Mouse (Mus musculus) ES-Bruce4 (cell line): ENCODE results near the gene Ndufs2. TPM values are rescaled to one million over a fixed set of nuclear protein-coding genes. Genes with fewer than 3 reads are reported as not detected.

Experiments used
- H3K27ac ChIP-seq: 2 replicates; pipeline ENCODE4 v1.5.1; 2012; ENCODE audit warnings: low read length, inconsistent platforms; ENCODE audit not compliant: insufficient read depth
- H3K27me3 ChIP-seq: 2 replicates; pipeline ENCODE4 v1.6.1; 2012; ENCODE audit warnings: mild to moderate bottlenecking, low read length, inconsistent platforms; ENCODE audit not compliant: control insufficient read depth, poor library complexity, insufficient read depth, severe bottlenecking
- H3K36me3 ChIP-seq: 2 replicates; pipeline ENCODE4 v1.6.1; 2012; ENCODE audit warnings: inconsistent platforms, mild to moderate bottlenecking, low read length, moderate library complexity; ENCODE audit not compliant: control insufficient read depth, poor library complexity, insufficient read depth, severe bottlenecking
- H3K4me1 ChIP-seq: one replicate; pipeline ENCODE4 v1.8.1; 2011; ENCODE audit warnings: low read length; ENCODE audit not compliant: control insufficient read depth, insufficient read depth
- H3K4me3 ChIP-seq: 2 replicates; pipeline ENCODE4 v1.5.1; 2011; ENCODE audit warnings: low read depth, mild to moderate bottlenecking, low read length
- H3K9ac ChIP-seq: 2 replicates; pipeline ENCODE4 v1.6.1; 2012; ENCODE audit warnings: low read depth, mild to moderate bottlenecking, inconsistent platforms; ENCODE audit not compliant: poor library complexity, severe bottlenecking
- H3K9me3 ChIP-seq: replicated peaks from 2 replicates; pipeline ENCODE4 v1.6.1; 2012; ENCODE audit warnings: mild to moderate bottlenecking, low read length, inconsistent platforms; ENCODE audit not compliant: control insufficient read depth, poor library complexity, insufficient read depth, severe bottlenecking
- CTCF ChIP-seq: IDR thresholded peaks from one replicate; pipeline ENCODE4 v1.8.1; 2011; ENCODE audit warnings: low read depth, low read length
- EP300 ChIP-seq: IDR thresholded peaks from 2 replicates; pipeline ENCODE4 v1.6.1; 2011; ENCODE audit warnings: low read depth, low read length; ENCODE audit not compliant: insufficient read depth
- POLR2A ChIP-seq: IDR thresholded peaks from one replicate; pipeline ENCODE4 v1.8.1; 2011; ENCODE audit warnings: low read length; ENCODE audit not compliant: insufficient read depth
- polyA plus RNA-seq: library from polyadenylated mRNA; stranded (reverse); fragments of >200 nt; gene quantifications from 2 replicates; pipeline ENCODE4 v1.2.4, GENCODE M21; 2011; ENCODE audit warnings: low read depth; ENCODE audit not compliant: missing spikeins, insufficient read depth, insufficient read length

Gene Ndufs2
- polyA plus RNA-seq, 1 experiment: 163 TPM

DNA sequence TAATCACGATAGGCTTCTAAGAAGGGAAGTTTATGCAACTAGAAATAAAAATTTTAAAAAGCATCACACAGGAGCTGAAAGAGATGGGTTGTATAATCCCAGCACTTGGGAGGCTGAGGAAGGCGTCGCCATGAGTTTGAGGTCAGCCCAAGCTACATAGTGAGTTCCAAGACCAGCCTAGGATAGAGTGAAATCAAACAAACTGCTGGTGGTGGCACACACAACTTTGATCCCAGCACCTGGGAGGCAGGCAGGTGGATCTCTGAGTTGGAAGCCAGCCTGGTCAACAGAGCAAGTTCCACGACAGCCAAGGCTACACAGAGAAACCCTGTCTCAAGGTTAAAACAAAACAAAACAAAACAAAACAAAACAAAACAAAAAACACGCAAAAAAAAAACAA lies 18.8 kb downstream of the Ndufs2 start:
- H3K27ac ChIP-seq: no peak overlapping the region
- TF ChIP-seq EP300 (no peak), POLR2A (no peak), CTCF (no peak)

GRCm38 (mm10) chr1:171231844-171232243 lies 19.3 kb downstream of the Ndufs2 start:
- H3K4me1 ChIP-seq: peaks cover 4% of the 10 kb centered on the region
- no peak overlapping the region for H3K27ac ChIP-seq
- peaks cover 20% of the 10 kb centered on the region for H3K36me3 ChIP-seq
- H3K4me3 ChIP-seq: no peak overlapping the region
- TF ChIP-seq EP300: no peak
- TF ChIP-seq POLR2A: no peak
- no peak for TF ChIP-seq CTCF
- H3K9ac ChIP-seq: no peak overlapping the region
- no peaks in the 10 kb centered on the region for H3K9me3 ChIP-seq
- H3K27me3 ChIP-seq: no peaks in the 10 kb centered on the region

More for the DNA sequence above, 18.8 kb downstream of the Ndufs2 start:
- H3K36me3 ChIP-seq: peaks cover 24% of the 10 kb centered on the region
- no peak overlapping the region for H3K4me3 ChIP-seq
- H3K4me1 ChIP-seq: peaks cover 4% of the 10 kb centered on the region
- H3K9me3 ChIP-seq: no peaks in the 10 kb centered on the region
- H3K9ac ChIP-seq: no peak overlapping the region
- H3K27me3 ChIP-seq: no peaks in the 10 kb centered on the region

DNA sequence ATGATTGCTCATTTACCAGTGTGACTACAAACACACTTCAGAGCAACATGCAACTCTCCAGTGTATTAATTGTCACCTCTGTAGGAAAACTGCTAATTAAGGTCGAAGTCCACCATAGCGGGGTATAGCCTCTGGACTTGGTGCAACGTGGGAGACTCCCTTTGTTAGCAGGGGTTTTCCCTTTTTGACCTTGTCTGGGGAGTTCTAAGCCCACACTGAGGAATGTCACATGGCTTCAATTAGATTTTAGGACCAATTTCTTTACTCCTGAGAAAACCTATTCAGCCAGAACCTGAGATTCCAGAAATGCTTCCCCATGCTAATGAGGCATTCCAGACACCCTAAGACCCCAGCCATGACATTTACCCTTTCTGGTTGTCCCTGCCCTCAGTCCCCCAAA lies 21.0 kb downstream of the Ndufs2 start:
- TF ChIP-seq POLR2A (no peak), CTCF (no peak), EP300 (no peak)
- Histone ChIP-seq H3K9ac (no peak overlapping the region), H3K4me3 (no peak overlapping the region), H3K4me1 (peaks cover 5% of the 10 kb centered on the region), H3K27ac (no peak overlapping the region), H3K9me3 (no peaks in the 10 kb centered on the region), H3K27me3 (no peaks in the 10 kb centered on the region), H3K36me3 (peaks cover 7% of the 10 kb centered on the region)

DNA sequence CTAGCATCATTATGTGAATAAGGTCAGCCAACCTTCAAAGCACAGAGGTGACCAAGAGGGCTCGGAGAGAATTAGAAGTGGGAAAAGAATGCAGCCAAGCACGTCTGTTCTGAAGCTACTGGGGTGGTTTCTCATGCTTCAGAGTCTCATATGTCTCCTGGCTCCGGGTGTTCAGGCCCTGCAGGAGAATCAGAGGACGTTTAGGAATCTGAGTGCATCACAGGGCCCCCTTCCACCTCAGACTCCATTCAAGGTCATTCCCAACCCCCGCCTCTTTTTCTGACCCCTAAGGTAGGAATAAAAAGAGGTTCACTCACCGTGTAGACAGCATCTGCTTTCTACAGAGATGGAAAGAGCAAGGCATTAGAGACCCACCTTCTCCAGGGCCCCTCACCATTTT lies 21.4 kb downstream of the Ndufs2 start:
- no peak overlapping the region for H3K27ac ChIP-seq
- H3K9ac ChIP-seq: no peak overlapping the region
- no peaks in the 10 kb centered on the region for H3K27me3 ChIP-seq
- no peak for TF ChIP-seq EP300
- TF ChIP-seq POLR2A: no peak
- no peak for TF ChIP-seq CTCF
- no peak overlapping the region for H3K4me3 ChIP-seq
- peaks cover 2% of the 10 kb centered on the region; the same call in 1 of the 2 replicates for H3K36me3 ChIP-seq
- H3K4me1 ChIP-seq: peaks cover 7% of the 10 kb centered on the region
- no peaks in the 10 kb centered on the region for H3K9me3 ChIP-seq

- Histone ChIP-seq H3K36me3 (no peaks in the 10 kb centered on the region), H3K27me3 (no peaks in the 10 kb centered on the region), H3K4me1 (peaks cover 7% of the 10 kb centered on the region), H3K27ac (no peak overlapping the region), H3K9ac (no peak overlapping the region), H3K9me3 (no peaks in the 10 kb centered on the region), H3K4me3 (no peak overlapping the region)
- TF ChIP-seq POLR2A (no peak), EP300 (no peak), CTCF (no peak)
Observed at GRCm38 (mm10) chr1:171227879-171228278, 23.3 kb downstream of the Ndufs2 start.

DNA sequence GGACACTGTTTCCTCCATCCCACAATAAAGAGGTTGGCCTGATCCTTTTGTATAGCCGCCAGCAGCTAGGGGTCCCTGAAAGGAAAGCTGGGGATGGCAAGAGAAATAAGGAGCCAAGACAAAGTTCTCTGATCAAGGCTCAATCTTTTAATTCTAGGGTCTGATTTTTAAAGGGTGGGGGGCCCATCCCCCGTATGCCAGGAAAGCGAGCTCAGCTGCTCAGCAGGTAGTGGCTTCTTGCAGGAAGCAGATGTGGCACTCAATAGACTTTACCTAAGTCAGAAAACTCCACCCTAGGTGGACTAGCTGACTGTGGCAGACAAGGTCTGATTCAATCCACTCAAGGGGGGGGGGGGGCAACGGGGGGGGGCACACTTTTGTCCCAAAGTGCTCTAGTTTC lies 24.4 kb downstream of the Ndufs2 start:
- Histone ChIP-seq H3K9ac (no peak overlapping the region), H3K4me3 (no peak overlapping the region), H3K27ac (no peak overlapping the region), H3K36me3 (no peaks in the 10 kb centered on the region), H3K4me1 (peaks cover 7% of the 10 kb centered on the region), H3K9me3 (no peaks in the 10 kb centered on the region), H3K27me3 (no peaks in the 10 kb centered on the region)
- no peak for TF ChIP-seq CTCF
- 0 out of 2 replicates have a peak, but pooled peaks have one; percentile 8 for TF ChIP-seq EP300

GRCm38 (mm10) chr1:171224857-171225256 lies 26.3 kb downstream of the Ndufs2 start, which contains the start of gene Apoa2:
Gene Apoa2, plus strand, starts transcription at chr1:171225054.
- Histone ChIP-seq H3K4me3 (no peak within 1 kb of the TSS), H3K27me3 (no peaks in the 10 kb centered on the region), H3K4me1 (peaks cover 9% of the 10 kb centered on the region), H3K9me3 (no peaks in the 10 kb centered on the region), H3K9ac (no peak within 1 kb of the TSS), H3K27ac (no peak within 1 kb of the TSS), H3K36me3 (peaks cover under 1% of the 10 kb centered on the region; the same call in 1 of the 2 replicates)
- no peak for TF ChIP-seq EP300
- no peak for TF ChIP-seq POLR2A
- no peak for TF ChIP-seq CTCF
